Mouse (Mus musculus): ENCODE results near the gene Map3k6. TPM values are rescaled to one million over a fixed set of nuclear protein-coding genes. Genes with fewer than 3 reads are reported as not detected.
A peak's percentile ranks its signal among the peaks of the same experiment; 100 is the strongest.

The Map3k6 gene
- total RNA-seq, 4 experiments from 2014 or later, result 4.8 to 6.1 (median 5.8) TPM

GRCm38 (mm10) chr4:133281951-133282481 lies 41.4 kb downstream of the Map3k6 start:
- DNase-seq (ENCODE audit: low spot score in 2 of 2), result no peak

- no peak for DNase-seq (ENCODE audit: low spot score in 2 of 2)
Measured at GRCm38 (mm10) chr4:133282656-133283055, 42.0 kb downstream of the Map3k6 start.

GRCm38 (mm10) chr4:133285299-133285698 lies 44.7 kb downstream of the Map3k6 start:
- DNase-seq (ENCODE audit: low spot score in 2 of 2), result no peak

GRCm38 (mm10) chr4:133285950-133286349 lies 45.3 kb downstream of the Map3k6 start:
- no peak for DNase-seq (ENCODE audit: low spot score in 2 of 2)

- no peak for DNase-seq (ENCODE audit: low spot score in 2 of 2)
Measured at GRCm38 (mm10) chr4:133286476-133287077, 46.0 kb downstream of the Map3k6 start.

DNA sequence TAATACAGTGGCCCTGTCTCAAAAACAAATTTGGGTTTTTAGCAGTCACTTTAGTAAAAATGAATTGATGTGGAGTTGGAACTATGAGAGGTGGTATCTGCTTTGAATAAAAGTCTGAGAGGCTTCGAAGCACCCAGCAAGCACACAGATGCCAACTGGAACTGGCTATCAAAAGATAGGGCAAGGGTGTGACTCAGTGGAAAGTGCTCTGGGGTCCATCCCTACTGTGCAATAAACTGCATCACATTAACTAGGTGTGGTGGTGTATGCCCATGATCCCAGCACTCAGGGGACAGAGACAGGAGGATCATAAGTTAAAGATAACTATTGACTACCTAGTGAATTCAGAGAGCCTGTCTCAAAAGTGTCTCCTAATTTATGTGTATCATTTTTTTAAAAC lies 50.6 kb downstream of the Map3k6 start:
- no peak for DNase-seq (ENCODE audit: low spot score in 2 of 2)

- DNase-seq (ENCODE audit: low spot score in 2 of 2), result no peak
Measured at GRCm38 (mm10) chr4:133292405-133292804, 51.8 kb downstream of the Map3k6 start.

DNA sequence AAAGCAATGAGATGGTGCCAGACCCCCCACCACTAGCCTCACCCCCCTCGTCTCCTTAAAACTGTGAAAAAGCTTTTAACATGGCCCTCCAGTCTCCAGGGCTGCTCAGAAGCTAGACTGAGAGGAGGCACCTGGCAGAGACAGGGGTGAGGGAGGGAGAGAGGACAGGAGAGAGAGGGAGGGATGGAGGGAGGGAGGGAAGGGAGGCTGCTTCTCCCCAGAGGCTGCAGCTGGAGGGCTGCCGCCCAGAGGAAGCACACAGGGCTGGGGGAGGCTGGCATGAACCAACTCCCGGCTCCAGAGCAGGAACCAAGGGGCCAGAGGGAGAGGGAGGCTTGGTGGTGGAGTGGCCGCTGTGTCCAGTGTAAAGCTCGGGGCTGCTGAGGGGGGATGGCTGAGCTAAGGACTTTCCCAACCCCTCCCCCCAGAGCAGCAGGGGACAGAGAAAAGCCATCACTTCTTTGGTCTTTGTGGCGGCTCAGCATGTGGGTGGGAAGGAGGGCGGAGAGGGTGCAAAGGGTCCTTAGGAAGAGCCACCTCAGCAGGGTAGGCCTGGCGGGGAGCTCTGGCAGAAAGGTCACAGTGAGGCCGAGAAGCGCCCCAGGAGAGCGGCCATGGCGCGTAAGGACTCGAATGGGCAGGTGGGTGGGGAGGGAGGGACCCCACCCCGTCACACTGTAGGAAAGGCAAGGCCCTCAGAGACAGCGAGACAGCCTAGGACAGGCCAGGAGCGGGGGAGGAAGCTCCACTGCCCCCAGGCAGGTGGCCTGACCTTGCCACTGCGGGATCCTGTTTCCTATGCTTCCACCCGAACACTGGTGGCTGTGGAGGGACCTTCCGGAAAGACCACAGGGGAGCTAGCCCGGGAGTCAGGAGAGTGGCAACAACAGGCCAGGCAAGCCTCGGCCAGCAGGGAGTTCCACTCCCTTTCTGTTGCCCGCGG lies 52.6 kb downstream of the Map3k6 start:
- no peak for DNase-seq (ENCODE audit: low spot score in 2 of 2)

DNA sequence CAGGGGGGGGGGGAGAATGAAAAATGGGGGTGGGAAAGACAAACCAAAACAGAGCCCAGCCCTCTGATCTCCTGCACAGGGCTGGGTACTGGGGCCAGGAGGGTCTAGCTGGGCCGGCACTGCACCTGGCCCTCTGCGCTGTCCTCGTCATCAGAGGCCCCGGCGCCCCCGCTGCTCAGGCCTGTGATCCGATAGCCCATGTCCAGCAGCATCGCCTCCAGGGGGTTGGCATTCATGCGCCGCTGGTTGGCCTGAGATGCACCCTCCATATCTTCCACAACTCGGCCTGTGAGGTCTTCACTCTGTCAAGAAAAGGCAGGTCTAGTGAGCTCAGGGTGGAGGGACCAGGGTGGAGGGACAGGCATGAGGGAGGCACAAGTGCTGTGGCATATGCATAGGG lies 53.5 kb downstream of the Map3k6 start:
- DNase-seq (ENCODE audit: low spot score in 2 of 2), result no peak

- no peak for DNase-seq (ENCODE audit: low spot score in 2 of 2)
Measured at GRCm38 (mm10) chr4:133297360-133297759, 56.7 kb downstream of the Map3k6 start.

DNA sequence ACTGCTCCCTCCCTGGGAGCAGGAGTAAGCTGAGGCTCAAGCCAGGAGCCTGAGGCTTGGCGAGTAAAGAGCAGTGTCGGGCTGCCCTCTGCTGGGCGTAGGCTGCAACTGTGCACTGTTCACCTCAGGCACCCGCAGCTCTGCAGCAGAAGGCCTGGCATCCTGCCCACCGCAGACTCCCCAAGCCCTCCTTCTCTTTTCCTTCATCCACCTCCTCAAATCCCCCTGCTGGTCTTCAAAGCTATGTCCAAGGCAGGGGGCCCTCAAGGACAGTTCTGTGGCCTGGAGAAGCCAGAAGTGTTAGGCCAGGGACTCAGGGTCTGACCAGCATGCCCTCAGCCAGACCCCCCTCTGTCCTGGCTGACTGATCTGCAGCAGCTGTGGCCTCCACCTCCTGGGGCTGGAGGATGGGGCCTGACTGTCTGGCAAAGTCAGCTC lies 57.2 kb downstream of the Map3k6 start:
- peak; percentile 80 to 87 for DNase-seq (ENCODE audit: low spot score in 2 of 2)

GRCm38 (mm10) chr4:133298516-133299365 lies 58.1 kb downstream of the Map3k6 start:
- DNase-seq (ENCODE audit: low spot score in 2 of 2), result peak in 1 of 2 experiments; percentile 63

DNA sequence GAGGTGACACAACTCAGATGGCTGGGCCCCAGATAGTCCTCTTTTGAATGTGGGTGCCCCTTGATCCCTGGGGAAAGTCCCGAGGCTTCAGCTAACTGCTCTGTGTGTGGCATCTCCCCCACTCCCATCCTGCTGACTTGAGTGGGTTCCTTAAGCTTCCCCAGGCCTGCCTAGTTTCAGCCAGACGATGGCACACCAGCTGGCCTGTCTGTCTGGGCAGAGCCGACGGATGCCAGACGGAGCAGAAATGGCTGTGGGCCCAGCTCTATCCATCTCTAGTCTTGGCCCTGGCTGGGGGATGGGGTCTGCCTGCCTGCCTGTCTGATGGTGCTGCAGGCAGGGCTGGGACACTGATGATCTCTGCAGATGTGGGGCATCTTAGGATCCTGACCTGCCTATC lies 59.1 kb downstream of the Map3k6 start:
- peak; percentile 71 to 75 for DNase-seq (ENCODE audit: low spot score in 2 of 2)

GRCm38 (mm10) chr4:133300421-133300820 lies 59.8 kb downstream of the Map3k6 start:
- DNase-seq (ENCODE audit: low spot score in 2 of 2), result no peak

DNA sequence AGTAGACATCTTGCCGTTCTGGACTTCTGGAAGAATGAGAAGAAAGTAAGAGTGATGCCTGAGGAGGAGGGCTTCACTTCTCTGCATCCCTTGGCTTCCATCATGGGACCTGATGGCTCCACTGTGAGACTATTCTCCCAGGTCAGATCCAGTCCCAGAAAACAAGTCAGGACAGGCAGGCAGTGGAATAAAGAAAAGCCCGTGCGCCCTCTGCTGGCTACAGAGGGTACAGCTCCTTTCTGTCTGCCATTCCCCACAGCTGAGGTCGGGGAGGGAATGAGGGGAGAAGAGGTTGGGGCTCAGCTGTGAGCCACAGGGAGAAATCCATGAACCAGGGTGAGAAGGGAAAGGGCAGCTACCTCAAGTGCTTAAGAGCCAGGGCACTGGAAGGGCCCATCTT lies 61.2 kb downstream of the Map3k6 start:
- peak in 1 of 2 experiments; percentile 72 for DNase-seq (ENCODE audit: low spot score in 2 of 2)

Small RNAs within 50 kb of the gene (microRNA-seq; reads per million reads assigned to microRNA genes)
- 3.2 to 3.5 reads per million in 2 experiments for gene Mir7017

Other genes starting within 250 kb of the Map3k6 start
- 100 to 1,000 TPM in 3 of 4 experiments, 10 to 100 TPM in 1; 99.1 to 116 (median 106) TPM for gene Ahdc1, start 229.6 kb upstream of the Map3k6 start, total RNA-seq (2022)
- 10 to 100 TPM; 35.7 to 48.2 (median 46.7) TPM for gene Wasf2, start 110.3 kb upstream of the Map3k6 start, total RNA-seq (2022)
- 1 to 10 TPM; 3.3 to 4.3 (median 3.9) TPM for gene Cd164l2, start 28.7 kb upstream of the Map3k6 start, total RNA-seq (2022)
- 1 to 10 TPM; 4.3 to 8.0 (median 6.5) TPM for gene Gpr3, start 28.3 kb upstream of the Map3k6 start, total RNA-seq (2022)
- gene Sytl1, start 22.3 kb downstream of the Map3k6 start, total RNA-seq (2022), result 1 to 10 TPM in 3 of 4 experiments, under 1 TPM in 1; 0.84 to 1.4 (median 1.4) TPM
- gene Tmem222, start 37.0 kb downstream of the Map3k6 start, total RNA-seq (2022), result 10 to 100 TPM; 80.1 to 92.0 (median 85.6) TPM
- 10 to 100 TPM; 65.1 to 85.8 (median 72.2) TPM for gene Wdtc1, start 112.7 kb downstream of the Map3k6 start, total RNA-seq (2022)
- 10 to 100 TPM; 62.2 to 66.1 (median 65.1) TPM for gene Slc9a1, start 128.9 kb downstream of the Map3k6 start, total RNA-seq (2022)
- gene Tent5b, start 239.3 kb downstream of the Map3k6 start, total RNA-seq (2022), result under 1 TPM in 2 of 4 experiments, not detected in 2; 0.14 to 0.31 TPM

All from layer of hippocampus, adult 8-10 months (tissue).